Mouse (Mus musculus) MEL (cell line): ENCODE results near the gene Pip4k2a. TPM values are rescaled to one million over a fixed set of nuclear protein-coding genes. Genes with fewer than 3 reads are reported as not detected.

ENCODE experiments used
- DNase-seq: peaks from one replicate; pipeline ENCODE4 v3.0.0; 2011; ENCODE audit warnings: low read depth, low spot score
- H3K27ac ChIP-seq: 2 replicates; pipeline ENCODE4 v1.5.1; 2012; ENCODE audit warnings: low read depth, mild to moderate bottlenecking, control low read depth, low read length, moderate library complexity; ENCODE audit not compliant: control insufficient read depth
- H3K27me3 ChIP-seq, 2 experiments: fragments of 150-350 bp in 1 of 2; sonication (generic) in 1 of 2; 2 replicates each; pipeline ENCODE4 v1.6.1; 2012; ENCODE audit warnings: low read length in 2 of 2, mild to moderate bottlenecking in 2 of 2, improper control_type of control experiment in 1 of 2, moderate library complexity in 1 of 2; ENCODE audit not compliant: insufficient read depth in 2 of 2, control insufficient read depth in 1 of 2
- H3K36me3 ChIP-seq, 2 experiments: 2 replicates each; pipeline ENCODE4 v1.6.1; 2012 to 2014; ENCODE audit warnings: low read length in 2 of 2, improper control_type of control experiment in 1 of 2, inconsistent platforms in 1 of 2, mild to moderate bottlenecking in 1 of 2; ENCODE audit not compliant: insufficient read depth in 2 of 2, control insufficient read depth in 1 of 2
- H3K4me1 ChIP-seq, 2 experiments: fragments of 150-350 bp in 1 of 2; sonication (generic) in 1 of 2; 2 replicates each; pipeline ENCODE4 v1.6.1; 2012; ENCODE audit warnings: low read length in 2 of 2, improper control_type of control experiment in 1 of 2, mild to moderate bottlenecking in 1 of 2; ENCODE audit not compliant: insufficient read depth in 2 of 2, control insufficient read depth in 1 of 2
- H3K4me3 ChIP-seq, 2 experiments: fragments of 150-350 bp in 1 of 2; sonication (generic) in 1 of 2; 2 replicates each; pipeline ENCODE4 v1.5.1; 2012; ENCODE audit warnings: low read depth in 2 of 2, low read length in 2 of 2, mild to moderate bottlenecking in 2 of 2, moderate library complexity in 2 of 2, control low read depth in 1 of 2, improper control_type of control experiment in 1 of 2; ENCODE audit not compliant: control insufficient read depth in 1 of 2, insufficient read depth in 1 of 2
- H3K79me2 ChIP-seq: 2 replicates; pipeline ENCODE4 v1.6.1; 2012; ENCODE audit warnings: mild to moderate bottlenecking, low read length, moderate library complexity; ENCODE audit not compliant: control insufficient read depth, poor library complexity, insufficient read depth
- H3K9ac ChIP-seq: 2 replicates; pipeline ENCODE4 v1.6.1; 2012; ENCODE audit warnings: low read depth, mild to moderate bottlenecking, control low read depth, low read length, moderate library complexity; ENCODE audit not compliant: control insufficient read depth, poor library complexity, severe bottlenecking
- H3K9me3 ChIP-seq: fragments of 150-350 bp; sonication (generic); replicated peaks from 2 replicates; pipeline ENCODE4 v1.6.1; 2012; ENCODE audit warnings: mild to moderate bottlenecking, low read length, improper control_type of control experiment, moderate library complexity; ENCODE audit not compliant: insufficient read depth
- CHD2 ChIP-seq: IDR thresholded peaks from 2 replicates; pipeline ENCODE4 v1.6.1; 2011; ENCODE audit warnings: low read length, improper control_type of control experiment
- ELF1 ChIP-seq: IDR thresholded peaks from 2 replicates; pipeline ENCODE4 v1.6.1; 2014; ENCODE audit warnings: low read depth, mild to moderate bottlenecking, inconsistent platforms, low read length, improper control_type of control experiment, moderate library complexity
- GATA1 ChIP-seq: IDR thresholded peaks from 2 replicates; pipeline ENCODE4 v1.6.1; 2011; ENCODE audit warnings: low read depth, low read length, improper control_type of control experiment
- HCFC1 ChIP-seq: IDR thresholded peaks from 2 replicates; pipeline ENCODE4 v1.6.1; 2012; ENCODE audit warnings: low read depth, mild to moderate bottlenecking, inconsistent platforms, low read length, improper control_type of control experiment, moderate library complexity
- MYC ChIP-seq: IDR thresholded peaks from 2 replicates; pipeline ENCODE4 v1.6.1; 2011; ENCODE audit warnings: low read depth, mild to moderate bottlenecking, low read length, improper control_type of control experiment, moderate library complexity
- SMC3 ChIP-seq: IDR thresholded peaks from 2 replicates; pipeline ENCODE4 v1.6.1; 2011; ENCODE audit warnings: low read depth, low read length, improper control_type of control experiment
- TAL1 ChIP-seq: IDR thresholded peaks from 2 replicates; pipeline ENCODE4 v1.6.1; 2012; ENCODE audit warnings: mild to moderate bottlenecking, inconsistent platforms, low read length, moderate library complexity, mixed read lengths
- TCF12 ChIP-seq: IDR thresholded peaks from 2 replicates; pipeline ENCODE4 v1.6.1; 2014; ENCODE audit warnings: low read depth, mild to moderate bottlenecking, inconsistent platforms, low read length, improper control_type of control experiment, moderate library complexity
- ZNF384 ChIP-seq: IDR thresholded peaks from 2 replicates; pipeline ENCODE4 v1.6.1; 2012; ENCODE audit warnings: low read depth, mild to moderate bottlenecking, inconsistent platforms, low read length, improper control_type of control experiment
- polyA plus RNA-seq, 2 experiments: library from polyadenylated mRNA; stranded (reverse) in 1 of 2; unstranded in 1 of 2; fragments of >175 nt in 1 of 2; fragments of >200 nt in 1 of 2; gene quantifications; 2 replicates each; pipeline versions ENCODE4 v1.2.1 to v1.2.4; 2012; ENCODE audit warnings: low replicate concordance in 2 of 2, low read depth in 1 of 2; ENCODE audit not compliant: insufficient read length in 2 of 2, insufficient read depth in 1 of 2, missing spikeins in 1 of 2
- total RNA-seq: library from RNA; depleted of rRNA; stranded (reverse); fragments of 300-350 nt; gene quantifications from 2 replicates; pipeline ENCODE4 v1.2.3, GENCODE M21; 2012

Gene Pip4k2a
- total and polyA plus RNA-seq, 3 experiments, result 7.9 to 48.5 TPM; not detected in 1

DNA sequence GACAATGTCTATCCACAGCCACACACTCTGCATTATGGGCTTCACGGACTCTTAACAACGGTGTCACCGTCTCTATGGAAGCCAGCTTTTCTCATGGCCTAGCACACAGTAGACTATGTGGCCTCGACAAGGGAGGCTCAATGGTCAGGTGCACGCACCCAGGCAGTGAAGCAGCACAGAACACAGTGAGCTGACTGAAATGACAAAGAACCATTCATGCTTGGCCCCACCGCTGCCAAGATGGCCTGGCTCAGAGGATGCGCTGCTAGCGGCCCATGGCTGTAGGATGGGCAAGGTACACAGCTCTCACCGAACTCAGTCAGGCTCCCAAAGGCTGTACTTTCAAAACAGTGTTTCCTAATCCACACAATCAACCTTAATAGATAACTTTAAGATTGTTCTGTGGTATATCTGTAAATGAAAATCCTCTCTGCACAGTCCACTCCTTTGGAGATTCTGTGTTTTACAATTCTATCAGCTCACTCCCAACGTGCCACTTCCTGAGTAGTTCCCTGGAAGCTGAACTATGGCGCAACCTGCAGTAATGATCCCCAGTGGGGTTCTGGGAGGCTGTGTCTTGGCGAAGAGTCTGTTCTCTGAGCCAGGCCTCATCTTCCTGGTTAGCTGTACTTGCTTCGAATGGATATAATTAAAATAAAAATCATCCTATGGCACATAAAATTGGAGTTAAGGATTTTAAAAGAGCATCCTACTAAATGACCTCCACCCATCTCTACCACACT is 67.4 kb downstream of the Pip4k2a start:
- Histone ChIP-seq H3K79me2 (peaks cover 3% of the 10 kb centered on the region; the same call in 1 of the 2 replicates), H3K27ac (no peak overlapping the region), H3K36me3 (peaks cover 0 to 20% of the 10 kb centered on the region in 2 experiments; a peak in 2 of 4 replicates), H3K27me3 (no peaks in the 10 kb centered on the region), H3K4me3 (no peak overlapping the region), H3K9me3 (no peaks in the 10 kb centered on the region), H3K9ac (no peak overlapping the region), H3K4me1 (peaks cover 15 to 23% of the 10 kb centered on the region in 2 experiments)
- DNase-seq, result no peak
- TF ChIP-seq ELF1 (no peak), SMC3 (no peak), ZNF384 (no peak)

DNA sequence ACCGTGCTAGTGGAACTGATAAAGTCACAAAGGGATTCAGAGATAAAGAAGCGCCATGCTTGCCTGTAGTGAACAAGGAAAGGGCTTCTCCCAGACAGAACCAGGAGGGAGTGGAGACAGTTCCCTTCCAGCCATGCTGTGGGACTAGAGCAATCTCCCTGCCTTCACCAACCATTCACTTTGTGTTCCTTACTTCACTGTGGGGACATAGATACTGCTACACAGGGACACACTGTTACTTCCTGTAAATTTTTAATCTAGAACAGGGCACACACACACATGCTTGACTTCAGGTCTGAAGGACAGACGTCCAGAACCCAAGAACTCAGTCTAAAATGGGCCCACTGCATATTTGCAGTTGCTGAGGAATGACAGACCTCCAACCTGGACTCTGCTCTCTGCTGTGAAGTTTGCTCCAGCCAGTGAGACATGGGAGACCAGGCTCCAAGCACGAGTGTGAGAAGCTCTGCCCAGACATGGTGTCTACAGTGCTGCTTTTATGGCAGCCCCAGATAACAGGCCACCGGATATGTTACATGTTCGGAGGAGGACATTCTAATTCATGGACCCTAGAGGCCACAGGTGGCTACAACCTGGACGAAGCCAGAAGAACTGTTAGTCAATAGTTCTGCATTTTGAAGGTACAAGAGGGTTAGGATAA is 69.2 kb downstream of the Pip4k2a start:
- H3K79me2 ChIP-seq, result 0 out of 2 replicates have a peak, but pooled peaks cover 1% of the 10 kb centered on the region
- no peaks in the 10 kb centered on the region for H3K9me3 ChIP-seq
- H3K9ac ChIP-seq, result peak overlapping the region; percentile 4; the same call in 1 of the 2 replicates
- DNase-seq, result peak; percentile 62
- H3K4me1 ChIP-seq, result peaks cover 7 to 10% of the 10 kb centered on the region in 2 experiments
- H3K36me3 ChIP-seq, result peaks cover 1 to 12% of the 10 kb centered on the region in 2 experiments; a peak in 3 of 4 replicates
- H3K27me3 ChIP-seq, result no peaks in the 10 kb centered on the region
- H3K4me3 ChIP-seq, result 0 out of 4 replicates have a peak overlapping the region, but pooled peaks of 1 of the 2 experiments have one; percentile 19
- H3K27ac ChIP-seq, result peak overlapping the region; percentile 32
- TF ChIP-seq MYC (0 out of 2 replicates have a peak, but pooled peaks have one; percentile 47), GATA1 (0 out of 2 replicates have a peak, but pooled peaks have one; percentile 19), CHD2 (no peak), HCFC1 (0 out of 2 replicates have a peak, but pooled peaks have one; percentile 34)

GRCm38 (mm10) chr2:18928196-18928595 is 69.7 kb downstream of the Pip4k2a start:
- no peaks in the 10 kb centered on the region for H3K27me3 ChIP-seq
- peaks cover 1 to 12% of the 10 kb centered on the region in 2 experiments; a peak in 3 of 4 replicates for H3K36me3 ChIP-seq
- H3K9me3 ChIP-seq, result no peaks in the 10 kb centered on the region
- TF ChIP-seq TAL1 (no peak), HCFC1 (no peak), TCF12 (no peak)
- TF ChIP-seq, all 39 proteins: peak for 0
- DNase-seq, result no peak
- 0 out of 4 replicates have a peak overlapping the region, but pooled peaks of 1 of the 2 experiments have one; percentile 19 for H3K4me3 ChIP-seq
- H3K9ac ChIP-seq, result no peak overlapping the region
- no peak overlapping the region for H3K27ac ChIP-seq
- peaks cover 7 to 10% of the 10 kb centered on the region in 2 experiments for H3K4me1 ChIP-seq
- H3K79me2 ChIP-seq, result 0 out of 2 replicates have a peak, but pooled peaks cover 1% of the 10 kb centered on the region
